Mouse (Mus musculus) limb, embryonic 14.5 days (tissue): ENCODE measurements around the gene Lin54. TPM values are rescaled to one million over a fixed set of nuclear protein-coding genes. Genes with fewer than 3 reads are reported as not detected.

Experiments
- ATAC-seq: fragments of 200-750 bp; cut with Nextera tagmentation; 2 replicates; pipeline ENCODE4 v1.8.0; 2017; ENCODE audit warnings: low read depth, moderate number of reproducible peaks, moderate TSS enrichment; ENCODE audit not compliant: low FRiP score
- DNase-seq: peaks from one replicate; pipeline ENCODE4 v3.0.0-alpha.2; 2015; ENCODE audit warnings: low spot score
- H3K27ac ChIP-seq: fragments of 300-500 bp; sonication (generic); replicated peaks from 2 replicates; pipeline ENCODE4 v1.5.1; 2014; ENCODE audit warnings: low read depth, mild to moderate bottlenecking, low read length, moderate library complexity, mixed read lengths
- H3K27me3 ChIP-seq: fragments of 300-500 bp; sonication (generic); 2 replicates; pipeline ENCODE4 v1.6.1; 2014; ENCODE audit warnings: low read length, mixed read lengths; ENCODE audit not compliant: control insufficient read depth, insufficient read depth
- H3K36me3 ChIP-seq: fragments of 300-500 bp; sonication (generic); 2 replicates; pipeline ENCODE4 v1.6.1; 2014; ENCODE audit warnings: mild to moderate bottlenecking, low read length, moderate library complexity, mixed read lengths; ENCODE audit not compliant: control insufficient read depth, insufficient read depth
- H3K4me1 ChIP-seq: fragments of 300-500 bp; sonication (generic); 2 replicates; pipeline ENCODE4 v1.6.1; 2014; ENCODE audit warnings: antibody characterized with exemption, low read length, mixed read lengths; ENCODE audit not compliant: control insufficient read depth, insufficient read depth
- H3K4me2 ChIP-seq: fragments of 300-500 bp; sonication (generic); replicated peaks from 2 replicates; pipeline ENCODE4 v1.6.1; 2014; ENCODE audit warnings: low read depth, mild to moderate bottlenecking, low read length, moderate library complexity; ENCODE audit not compliant: severe bottlenecking
- H3K4me3 ChIP-seq: fragments of 300-500 bp; sonication (generic); replicated peaks from 2 replicates; pipeline ENCODE4 v1.5.1; 2014; ENCODE audit warnings: low read length
- H3K9ac ChIP-seq: fragments of 300-500 bp; sonication (generic); 2 replicates; pipeline ENCODE4 v1.6.1; 2014; ENCODE audit warnings: mild to moderate bottlenecking, low read depth, low read length, moderate library complexity; ENCODE audit not compliant: severe bottlenecking
- H3K9me3 ChIP-seq: fragments of 300-500 bp; sonication (generic); 2 replicates; pipeline ENCODE4 v1.6.1; 2016; ENCODE audit warnings: low read length; ENCODE audit not compliant: control insufficient read depth
- POLR2A ChIP-seq: fragments of 200-500 bp; IDR thresholded peaks from 2 replicates; pipeline ENCODE4 v1.8.0; 2012; ENCODE audit warnings: inconsistent platforms, mild to moderate bottlenecking, moderate library complexity, borderline replicate concordance; ENCODE audit not compliant: insufficient read depth, insufficient read length; ENCODE audit errors: extremely low read depth
- WGBS: fragments of 180-500 bp; shearing (Covaris S2); extraction: QIAGEN DNeasy Blood & Tissue Kit; methylation state at CpG from one replicate; pipeline ENCODE4 v1.1.7; 2014; 5-methylcytosine and 5-hydroxymethylcytosine counted together
- polyA plus RNA-seq, 2 experiments: library from polyadenylated mRNA; depleted of rRNA in 1 of 2; stranded (reverse) in 1 of 2; unstranded in 1 of 2; fragments of >200 nt; fragmentation: Nextera tagmentation in 1 of 2; extraction: Ambion mirVana in 1 of 2; gene quantifications; 2 replicates each; pipeline versions ENCODE4 v1.2.1 to v1.2.3; 2012 to 2014

Gene Lin54
- polyA plus RNA-seq, 2 experiments, result 10.6 to 13.4 TPM

- H3K27me3 ChIP-seq, result no peaks in the 10 kb centered on the region
- no peak for DNase-seq
- no peak overlapping the region for H3K4me3 ChIP-seq
- H3K9ac ChIP-seq, result no peak overlapping the region
- H3K27ac ChIP-seq, result no peak overlapping the region
- no peak for TF ChIP-seq POLR2A
- H3K9me3 ChIP-seq, result no peaks in the 10 kb centered on the region
- H3K4me2 ChIP-seq, result peak overlapping the region; percentile 17; the same call in 1 of the 2 replicates
- H3K4me1 ChIP-seq, result peaks cover 20% of the 10 kb centered on the region
- no peak for ATAC-seq
- H3K36me3 ChIP-seq, result peaks cover 83% of the 10 kb centered on the region
- 82% methylated on average over 3 of the region's 3 CpGs for WGBS
Measured at GRCm38 (mm10) chr5:100424252-100424651, 76.2 kb downstream of the Lin54 start.

DNA sequence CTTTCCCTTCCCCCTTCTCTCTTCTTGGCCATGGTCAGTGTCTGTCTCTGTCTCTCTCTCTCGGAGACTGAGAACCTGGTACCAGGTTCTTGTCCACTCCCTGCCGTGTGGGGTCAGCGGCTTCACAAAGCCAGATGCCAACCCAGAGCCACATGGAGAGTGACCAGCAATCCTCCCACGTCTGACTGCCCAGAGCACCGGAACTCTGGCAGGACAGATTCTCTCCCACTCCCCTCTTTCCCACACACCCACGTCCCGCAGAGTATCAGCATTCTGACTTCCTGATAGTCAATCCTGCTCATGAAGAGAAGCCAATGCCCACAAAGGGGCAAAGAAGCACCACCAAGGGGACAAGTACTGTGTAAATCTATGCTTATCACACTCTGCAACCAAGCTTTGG lies 76.8 kb downstream of the Lin54 start:
- WGBS, result 72% methylated on average over 7 of the region's 7 CpGs
- Histone ChIP-seq H3K27me3 (no peaks in the 10 kb centered on the region), H3K9me3 (no peaks in the 10 kb centered on the region), H3K27ac (no peak overlapping the region), H3K9ac (no peak overlapping the region), H3K4me2 (no peak overlapping the region), H3K36me3 (peaks cover 89% of the 10 kb centered on the region), H3K4me1 (peaks cover 20% of the 10 kb centered on the region), H3K4me3 (no peak overlapping the region)
- no peak for TF ChIP-seq POLR2A
- ATAC-seq (no peak), DNase-seq (no peak)

DNA sequence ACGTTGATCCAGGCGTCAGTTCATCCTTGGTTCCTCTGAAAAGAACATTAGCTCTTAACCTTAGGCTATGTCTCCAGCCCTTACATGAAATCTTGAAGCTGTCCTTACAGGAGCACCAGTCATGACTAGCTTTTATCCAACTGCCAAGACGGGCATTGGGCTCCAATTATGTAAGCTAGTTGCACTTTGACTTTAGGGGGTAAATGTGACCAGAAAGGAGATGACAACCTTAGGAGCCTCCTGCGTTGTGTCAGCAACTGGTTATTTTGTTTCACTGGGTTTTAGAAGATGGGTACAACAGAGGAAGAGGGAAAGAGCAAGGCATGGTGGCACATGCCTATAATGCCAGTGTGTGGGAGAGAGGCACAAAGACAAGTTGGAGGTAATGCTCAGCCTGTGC lies 81.6 kb downstream of the Lin54 start:
- ATAC-seq, result no peak
- H3K9me3 ChIP-seq, result no peaks in the 10 kb centered on the region
- no peak overlapping the region for H3K9ac ChIP-seq
- H3K4me1 ChIP-seq, result peaks cover 12% of the 10 kb centered on the region
- DNase-seq, result no peak
- H3K36me3 ChIP-seq, result peaks cover 56% of the 10 kb centered on the region
- no peak overlapping the region for H3K27ac ChIP-seq
- H3K4me2 ChIP-seq, result no peak overlapping the region
- WGBS, result 70% methylated on average over 4 of the region's 4 CpGs
- no peaks in the 10 kb centered on the region for H3K27me3 ChIP-seq
- no peak for TF ChIP-seq POLR2A
- no peak overlapping the region for H3K4me3 ChIP-seq

DNA sequence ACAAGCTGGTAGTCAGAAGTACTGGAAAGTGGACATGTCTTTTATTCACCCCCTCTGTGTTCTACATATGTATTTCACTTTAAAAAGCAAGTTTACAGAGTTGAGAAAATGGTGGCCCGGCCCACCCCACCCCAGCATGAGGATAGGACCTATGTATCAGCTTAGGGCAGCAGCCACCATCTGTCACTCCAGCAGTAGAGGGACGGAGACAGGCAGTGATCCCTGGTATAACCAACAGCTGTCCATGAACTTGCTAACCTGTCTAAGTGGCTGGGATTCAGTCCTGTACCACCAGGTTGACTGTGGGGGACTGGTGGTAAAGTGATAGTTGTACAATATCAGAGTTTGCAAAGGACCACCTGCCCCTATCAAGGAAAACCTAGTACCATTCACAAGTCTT lies 82.4 kb downstream of the Lin54 start:
- Histone ChIP-seq H3K9ac (no peak overlapping the region), H3K4me2 (no peak overlapping the region), H3K36me3 (peaks cover 48% of the 10 kb centered on the region), H3K4me3 (no peak overlapping the region), H3K4me1 (peaks cover 18% of the 10 kb centered on the region), H3K27ac (no peak overlapping the region), H3K27me3 (no peaks in the 10 kb centered on the region), H3K9me3 (no peaks in the 10 kb centered on the region)
- DNase-seq, result no peak
- 92% methylated on average over 2 of the region's 2 CpGs for WGBS
- no peak for ATAC-seq
- TF ChIP-seq POLR2A, result no peak

- H3K36me3 ChIP-seq, result peaks cover 35% of the 10 kb centered on the region
- DNase-seq (peak; percentile 97), ATAC-seq (peak; percentile 96)
- H3K4me1 ChIP-seq, result peaks cover 23% of the 10 kb centered on the region
- peak within 1 kb of the TSS; percentile 90 for H3K27ac ChIP-seq
- H3K9ac ChIP-seq, result peak within 1 kb of the TSS; percentile 86
- H3K27me3 ChIP-seq, result no peaks in the 10 kb centered on the region
- peak within 1 kb of the TSS; percentile 63 for H3K4me2 ChIP-seq
- 2% methylated on average over 61 of the region's 82 CpGs for WGBS
- H3K9me3 ChIP-seq, result no peaks in the 10 kb centered on the region
- H3K4me3 ChIP-seq, result peak within 1 kb of the TSS; percentile 92
- TF ChIP-seq POLR2A, result peak; percentile 85; the same call in 1 of the 2 replicates
Measured at GRCm38 (mm10) chr5:100415761-100416590, 84.5 kb downstream of the Lin54 start, which contains the start of gene Sec31a. Gene Sec31a (minus strand): TSS chr5:100416234.
